ENCODE assay signal across 13 mouse cellular contexts in the genomic region with DNA sequence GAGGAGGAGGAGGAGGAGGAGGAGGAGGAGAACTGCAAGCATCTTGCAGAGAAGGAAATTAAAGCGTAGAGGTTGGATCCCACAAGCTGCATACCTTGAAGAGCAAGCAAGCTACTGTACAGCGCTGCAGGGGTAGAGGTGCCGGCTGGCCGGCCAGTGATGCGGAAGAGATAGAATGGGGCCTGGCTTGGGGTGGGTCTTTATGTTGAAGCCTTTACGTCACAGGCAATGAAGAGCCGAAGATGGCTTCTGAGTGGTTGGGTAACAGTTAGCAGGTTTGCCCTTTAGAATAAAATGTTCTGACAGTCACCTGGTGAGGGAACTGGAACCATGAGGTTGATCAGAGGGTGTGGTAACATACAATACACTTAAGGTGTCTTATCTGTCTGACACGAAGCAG.
"Had no signal": no experiment of that assay in that cellular context is flagged by ENCODE, and none has a peak within 500 bp of the region (broad histone marks: within the 10 kb centered on the region; RNA-seq: fewer than 3 reads in every experiment).

No protein-coding gene starts in this region.

- H3K36me3 ChIP-seq: limb, embryonic 15.5 days; liver, embryonic 12.5 days; lung, embryonic 15.5 days had no signal

- DNase-seq: kidney, adult 9 months; kidney, postnatal 36 days; lung, postnatal 14 days; right cerebral cortex, postnatal 4 days; spleen, adult 18-20 months; thymus, adult 2 months; thymus, postnatal 36 days had no signal

- H3K27ac ChIP-seq: kidney, postnatal 0 days; limb, embryonic 15.5 days; liver, embryonic 12.5 days; lung, embryonic 15.5 days; macrophage; midbrain, embryonic 13.5 days had no signal

- H3K9me3 ChIP-seq: limb, embryonic 15.5 days; liver, embryonic 12.5 days; lung, embryonic 15.5 days; midbrain, embryonic 13.5 days had no signal

- H3K4me3 ChIP-seq: limb, embryonic 15.5 days; liver, embryonic 12.5 days; lung, embryonic 15.5 days; midbrain, embryonic 13.5 days had no signal

- ATAC-seq: liver, embryonic 12.5 days; midbrain, embryonic 13.5 days had no signal
